ENCODE assay signal across 7 mouse cellular contexts in genomic region chr13:22021581-22021980, GRCm38 (mm10). TPM values are rescaled to one million over a fixed set of nuclear protein-coding genes. Genes with fewer than 3 reads are reported as not detected.
DNase-seq lines count a peak whose midpoint lies in the region; ATAC-seq and TF ChIP-seq lines count a peak whose summit lies in the region.

No protein-coding gene starts in this region.

- ATAC-seq in erythroid progenitor cell, adult 5-6 weeks (replicated peaks; ENCODE audit: low FRiP score, poor library complexity, severe bottlenecking) = peak; percentile 60
- no peak for ATAC-seq in limb, embryonic 13.5 days (ENCODE audit: low FRiP score, low read depth)
- no peak for ATAC-seq in activated CD4-positive, CD25-positive, alpha-beta regulatory T cell, adult 4 months
- ATAC-seq in inflammation-experienced regulatory T-cells, adult 6 months = no peak

- DNase-seq in 416B (ENCODE audit: low read depth) = peak; percentile 74
- DNase-seq in splenic B cell, adult 2 months (ENCODE audit: low read depth, low spot score) = peak; percentile 34

- no peaks in the 10 kb centered on the region for H3K79me3 ChIP-seq in C2C12 (ENCODE audit: low read depth)

- H3K36me3 ChIP-seq in C2C12 (ENCODE audit: control insufficient read depth, insufficient read depth) = no peaks in the 10 kb centered on the region
- no peaks in the 10 kb centered on the region for H3K36me3 ChIP-seq in limb, embryonic 13.5 days
- H3K36me3 ChIP-seq in splenic B cell, adult 2 months (ENCODE audit: control insufficient read depth, insufficient read depth, low read length, poor library complexity, severe bottlenecking) = no peaks in the 10 kb centered on the region

- H3K4me2 ChIP-seq in limb, embryonic 13.5 days (replicated peaks) = peak overlapping the region; percentile 71

- H3K27ac ChIP-seq in limb, embryonic 13.5 days = no peak overlapping the region

- WGBS in limb, embryonic 13.5 days = under 1% methylated on average over 11 of the region's 11 CpGs

- TF ChIP-seq CTCF in C2C12 (IDR thresholded peaks at IDR 0.05; ENCODE audit: control insufficient read depth, insufficient read depth, insufficient read length) = no peak

- peaks cover 15% of the 10 kb centered on the region for H3K4me1 ChIP-seq in limb, embryonic 13.5 days

- H3K9ac ChIP-seq in limb, embryonic 13.5 days = peak overlapping the region; percentile 31; the same call in 1 of the 2 replicates

- peak overlapping the region; percentile 70 for H3ac ChIP-seq in C2C12 (ENCODE audit: control insufficient read depth, insufficient read length, low read depth)

- H3K4me3 ChIP-seq in C2C12 (ENCODE audit: insufficient read depth, poor library complexity, severe bottlenecking) = peak overlapping the region; percentile 39
- H3K4me3 ChIP-seq in limb, embryonic 13.5 days = peak overlapping the region; percentile 48

- H3K79me2 ChIP-seq in C2C12 (ENCODE audit: control insufficient read depth, insufficient read depth) = no peaks in the 10 kb centered on the region

- H3K27me3 ChIP-seq in C2C12 (ENCODE audit: control insufficient read depth, insufficient read depth, insufficient read length) = no peaks in the 10 kb centered on the region
- H3K27me3 ChIP-seq in limb, embryonic 13.5 days = peaks cover 46% of the 10 kb centered on the region
- H3K27me3 ChIP-seq in splenic B cell, adult 2 months (ENCODE audit: control insufficient read depth, insufficient read depth, low read length, poor library complexity, severe bottlenecking) = no peaks in the 10 kb centered on the region

- no peaks in the 10 kb centered on the region for H3K9me3 ChIP-seq in limb, embryonic 13.5 days

TF ChIP-seq in C2C12, 6 proteins besides CTCF, POLR2A, EP300 and RAD21:
- no peak for TF ChIP-seq USF1 (IDR thresholded peaks at IDR 0.05; ENCODE audit: low read depth)
- TF ChIP-seq MAX (IDR thresholded peaks at IDR 0.05) = no peak
- TF ChIP-seq MYOD1 (IDR thresholded peaks at IDR 0.05; ENCODE audit: control insufficient read depth, insufficient read length, low read depth) = no peak
- no peak for TF ChIP-seq CEBPB (IDR thresholded peaks at IDR 0.05; ENCODE audit: low read depth)
- TF ChIP-seq FOSL1 (IDR thresholded peaks at IDR 0.05; ENCODE audit: insufficient read depth, low read length, poor library complexity, severe bottlenecking) = no peak
- no peak for TF ChIP-seq MYOG (IDR thresholded peaks at IDR 0.05; ENCODE audit: control insufficient read depth, extremely low read depth, insufficient read length)

RNA-seq across cellular contexts. Expression of gene Prss16, which starts 12.0 kb away (rescaled TPM):
- polyA plus RNA-seq in C2C12 (2012; fragmentation: generic; extraction: Trizol) = 1.1 TPM
- total RNA-seq in erythroid progenitor cell, adult 5-6 weeks (2015; ENCODE audit: low replicate concordance) = 4.0 TPM in 1 of 2 replicates, not detected in the other
- total RNA-seq in erythroid progenitor cell, adult 5-6 weeks (2017; ENCODE audit: low replicate concordance) = not detected in 2 replicates
- 0.98 and 1.1 TPM in 2 replicates for polyA plus RNA-seq in limb, embryonic 13.5 days (2015; fragmentation: Nextera tagmentation; extraction: Ambion mirVana)
- polyA plus RNA-seq in activated CD4-positive, CD25-positive, alpha-beta regulatory T cell, adult 4 months (2017; shearing (Covaris generic)) = under 1 TPM; 0.19 to 0.48 TPM
- 1 to 10 TPM in 1 of 3 experiments, under 1 TPM in 1, not detected in 1; 0.24 to 1.2 TPM for polyA plus RNA-seq in inflammation-experienced regulatory T-cells, adult 6 months (2017; shearing (Covaris generic))

RNA-seq across cellular contexts. Expression of gene Hist1h2ah, which starts 13.8 kb away (rescaled TPM):
- polyA plus RNA-seq in C2C12 (2012; fragmentation: generic; extraction: Trizol) = 9.5 TPM
- total RNA-seq in erythroid progenitor cell, adult 5-6 weeks (2015; ENCODE audit: low replicate concordance) = 4.6 TPM in 1 of 2 replicates, not detected in the other
- total RNA-seq in erythroid progenitor cell, adult 5-6 weeks (2017; ENCODE audit: low replicate concordance) = 2,615 and 4,600 TPM in 2 replicates
- 8.8 and 11.8 TPM in 2 replicates for polyA plus RNA-seq in limb, embryonic 13.5 days (2015; fragmentation: Nextera tagmentation; extraction: Ambion mirVana)
- 100 to 1,000 TPM in 1 of 2 experiments, not detected in 1; 174 TPM for polyA plus RNA-seq in activated CD4-positive, CD25-positive, alpha-beta regulatory T cell, adult 4 months (2017; shearing (Covaris generic))
- polyA plus RNA-seq in inflammation-experienced regulatory T-cells, adult 6 months (2017; shearing (Covaris generic)) = 100 to 1,000 TPM in 1 of 3 experiments, 10 to 100 TPM in 1, not detected in 1; 52.3 to 507 TPM

RNA-seq across cellular contexts. Expression of gene Hist1h2bk, which starts 14.1 kb away (rescaled TPM):
- polyA plus RNA-seq in C2C12 (2012; fragmentation: generic; extraction: Trizol) = 12.8 TPM
- total RNA-seq in erythroid progenitor cell, adult 5-6 weeks (2015; ENCODE audit: low replicate concordance) = 206 and 707 TPM in 2 replicates
- total RNA-seq in erythroid progenitor cell, adult 5-6 weeks (2017; ENCODE audit: low replicate concordance) = 2,593 and 2,906 TPM in 2 replicates
- polyA plus RNA-seq in limb, embryonic 13.5 days (2015; fragmentation: Nextera tagmentation; extraction: Ambion mirVana) = 14.4 and 16.2 TPM in 2 replicates
- polyA plus RNA-seq in activated CD4-positive, CD25-positive, alpha-beta regulatory T cell, adult 4 months (2017; shearing (Covaris generic)) = 1 to 10 TPM; 2.6 to 4.2 TPM
- 1 to 10 TPM in 2 of 3 experiments, not detected in 1; 2.2 to 9.9 TPM for polyA plus RNA-seq in inflammation-experienced regulatory T-cells, adult 6 months (2017; shearing (Covaris generic))

RNA-seq across cellular contexts. Expression of gene Hist1h4i, which starts 19.6 kb away (rescaled TPM):
- 31.8 TPM for polyA plus RNA-seq in C2C12 (2012; fragmentation: generic; extraction: Trizol)
- 116 and 173 TPM in 2 replicates for total RNA-seq in erythroid progenitor cell, adult 5-6 weeks (2015; ENCODE audit: low replicate concordance)
- total RNA-seq in erythroid progenitor cell, adult 5-6 weeks (2017; ENCODE audit: low replicate concordance) = 364 and 489 TPM in 2 replicates
- polyA plus RNA-seq in limb, embryonic 13.5 days (2015; fragmentation: Nextera tagmentation; extraction: Ambion mirVana) = 25.3 and 27.8 TPM in 2 replicates
- 10 to 100 TPM in 1 of 2 experiments, 1 to 10 TPM in 1; 5.9 to 14.6 TPM for polyA plus RNA-seq in activated CD4-positive, CD25-positive, alpha-beta regulatory T cell, adult 4 months (2017; shearing (Covaris generic))
- 10 to 100 TPM in 1 of 3 experiments, 1 to 10 TPM in 2; 4.1 to 18.5 (median 6.5) TPM for polyA plus RNA-seq in inflammation-experienced regulatory T-cells, adult 6 months (2017; shearing (Covaris generic))

RNA-seq across cellular contexts. Expression of gene Hist1h2ag, which starts 21.2 kb away (rescaled TPM):
- 9.8 TPM for polyA plus RNA-seq in C2C12 (2012; fragmentation: generic; extraction: Trizol)
- total RNA-seq in erythroid progenitor cell, adult 5-6 weeks (2015; ENCODE audit: low replicate concordance) = 142 and 172 TPM in 2 replicates
- 3,967 and 4,951 TPM in 2 replicates for total RNA-seq in erythroid progenitor cell, adult 5-6 weeks (2017; ENCODE audit: low replicate concordance)
- 75.9 and 76.5 TPM in 2 replicates for polyA plus RNA-seq in limb, embryonic 13.5 days (2015; fragmentation: Nextera tagmentation; extraction: Ambion mirVana)
- polyA plus RNA-seq in activated CD4-positive, CD25-positive, alpha-beta regulatory T cell, adult 4 months (2017; shearing (Covaris generic)) = not detected
- 1 to 10 TPM in 2 of 3 experiments, not detected in 1; 3.9 to 4.5 TPM for polyA plus RNA-seq in inflammation-experienced regulatory T-cells, adult 6 months (2017; shearing (Covaris generic))
